Mouse (Mus musculus) hindbrain, embryonic 16.5 days (tissue): Measurements from ENCODE around the gene Celf6. TPM values are rescaled to one million over a fixed set of nuclear protein-coding genes. Genes with fewer than 3 reads are reported as not detected.

Source experiments
- ATAC-seq: fragments of 200-750 bp; cut with Nextera tagmentation; 2 replicates; pipeline ENCODE4 v1.8.0; 2017; ENCODE audit warnings: moderate TSS enrichment, moderate library complexity
- H3K27ac ChIP-seq: fragments of 300-500 bp; sonication (generic); 2 replicates; pipeline ENCODE4 v1.5.1; 2014; ENCODE audit warnings: low read depth, mild to moderate bottlenecking, control low read depth, low read length, moderate library complexity
- H3K27me3 ChIP-seq: fragments of 300-500 bp; sonication (generic); replicated peaks from 2 replicates; pipeline ENCODE4 v1.6.1; 2014; ENCODE audit warnings: low read length; ENCODE audit not compliant: control insufficient read depth, insufficient read depth
- H3K36me3 ChIP-seq: fragments of 300-500 bp; sonication (generic); 2 replicates; pipeline ENCODE4 v1.6.1; 2014; ENCODE audit warnings: mild to moderate bottlenecking, low read length, moderate library complexity, mixed read lengths; ENCODE audit not compliant: control insufficient read depth, insufficient read depth
- H3K4me1 ChIP-seq: fragments of 300-500 bp; sonication (generic); 2 replicates; pipeline ENCODE4 v1.6.1; 2014; ENCODE audit warnings: low read depth, low read length; ENCODE audit not compliant: control insufficient read depth, insufficient read depth
- H3K4me2 ChIP-seq: fragments of 300-500 bp; sonication (generic); 2 replicates; pipeline ENCODE4 v1.6.1; 2014; ENCODE audit warnings: mild to moderate bottlenecking, low read length, control low read depth, moderate library complexity
- H3K4me3 ChIP-seq: fragments of 300-500 bp; sonication (generic); 2 replicates; pipeline ENCODE4 v1.5.1; 2014; ENCODE audit warnings: mild to moderate bottlenecking, low read length, control low read depth, moderate library complexity
- H3K9ac ChIP-seq: fragments of 300-500 bp; sonication (generic); 2 replicates; pipeline ENCODE4 v1.6.1; 2014; ENCODE audit warnings: low read depth, mild to moderate bottlenecking, control low read depth, low read length, moderate library complexity
- H3K9me3 ChIP-seq: fragments of 300-500 bp; sonication (generic); 2 replicates; pipeline ENCODE4 v1.6.1; 2014; ENCODE audit warnings: mild to moderate bottlenecking, low read length, moderate library complexity; ENCODE audit not compliant: control insufficient read depth
- WGBS: fragments of 180-500 bp; shearing (Covaris S2); extraction: QIAGEN DNeasy Blood & Tissue Kit; methylation state at CpG from one replicate; pipeline ENCODE4 v1.1.7; 2014; 5-methylcytosine and 5-hydroxymethylcytosine counted together
- polyA plus RNA-seq: library from polyadenylated mRNA; unstranded; fragments of >200 nt; fragmentation: Nextera tagmentation; extraction: Ambion mirVana; gene quantifications from 2 replicates; pipeline ENCODE4 v1.2.1, GENCODE M21; 2015

Celf6 gene
- polyA plus RNA-seq, 1 experiment from 2014 or later, result 52.6 TPM

GRCm38 (mm10) chr9:59654450-59654983 is 76.8 kb downstream of the Celf6 start:
- Histone ChIP-seq H3K4me1 (peaks cover 10% of the 10 kb centered on the region), H3K27ac (no peak overlapping the region), H3K36me3 (peaks cover 10% of the 10 kb centered on the region), H3K4me3 (no peak overlapping the region), H3K9ac (no peak overlapping the region), H3K9me3 (no peaks in the 10 kb centered on the region), H3K27me3 (no peaks in the 10 kb centered on the region), H3K4me2 (no peak overlapping the region)
- ATAC-seq, result no peak
- 89% methylated on average over 2 of the region's 2 CpGs for WGBS

GRCm38 (mm10) chr9:59655958-59656634 is 78.4 kb downstream of the Celf6 start, which contains the start of gene Pkm:
Gene Pkm (plus strand): TSS chr9:59656368.
- peak; percentile 93 for ATAC-seq
- Histone ChIP-seq H3K4me1 (peaks cover 26% of the 10 kb centered on the region), H3K9ac (peak within 1 kb of the TSS; percentile 90), H3K4me2 (peak within 1 kb of the TSS; percentile 75), H3K27ac (peak within 1 kb of the TSS; percentile 97), H3K27me3 (no peaks in the 10 kb centered on the region), H3K4me3 (peak within 1 kb of the TSS; percentile 77), H3K9me3 (no peaks in the 10 kb centered on the region), H3K36me3 (peaks cover 2% of the 10 kb centered on the region; the same call in 1 of the 2 replicates)
- WGBS, result under 1% methylated on average over 46 of the region's 46 CpGs

Other genes starting within 250 kb of the Celf6 start
- 43.7 and 44.0 TPM in 2 replicates for gene Bbs4, start 224.4 kb upstream of the Celf6 start, polyA plus RNA-seq
- gene Arih1, start 91.3 kb upstream of the Celf6 start, polyA plus RNA-seq, result 11.0 and 15.3 TPM in 2 replicates
- gene Hexa, start 38.4 kb upstream of the Celf6 start, polyA plus RNA-seq, result 68.0 and 71.3 TPM in 2 replicates
- 1.1 and 1.3 TPM in 2 replicates for gene Tmem202, start 38.1 kb upstream of the Celf6 start, polyA plus RNA-seq
- gene Parp6, start 39.4 kb downstream of the Celf6 start, polyA plus RNA-seq, result 197 and 213 TPM in 2 replicates
- 1,087 and 1,130 TPM in 2 replicates for gene Pkm, start 78.5 kb downstream of the Celf6 start, polyA plus RNA-seq
- 5.4 and 5.6 TPM in 2 replicates for gene Gramd2, start 102.2 kb downstream of the Celf6 start, polyA plus RNA-seq
- 10.0 and 11.2 TPM in 2 replicates for gene Senp8, start 172.8 kb downstream of the Celf6 start, polyA plus RNA-seq
- gene Myo9a, start 173.0 kb downstream of the Celf6 start, polyA plus RNA-seq, result 23.2 and 24.9 TPM in 2 replicates